Mouse (Mus musculus): ENCODE data around the gene Zfp97.
"Not testable (repeated sequence)": the region's sequence is repeated elsewhere in the genome, so short reads cannot be mapped to it uniquely, and the experiment has no call there.

The Zfp97 gene

GRCm38 (mm10) chr17:17120830-17121502 is at the start of gene Zfp97:
Zfp97 (plus strand) TSS chr17:17121415.
- in situ Hi-C loops (cut with MboI, MseI), result loop anchor here (5.0 kb wide), 1 partner anchor 61 kb away; no protein-coding TSS in a partner anchor

DNA sequence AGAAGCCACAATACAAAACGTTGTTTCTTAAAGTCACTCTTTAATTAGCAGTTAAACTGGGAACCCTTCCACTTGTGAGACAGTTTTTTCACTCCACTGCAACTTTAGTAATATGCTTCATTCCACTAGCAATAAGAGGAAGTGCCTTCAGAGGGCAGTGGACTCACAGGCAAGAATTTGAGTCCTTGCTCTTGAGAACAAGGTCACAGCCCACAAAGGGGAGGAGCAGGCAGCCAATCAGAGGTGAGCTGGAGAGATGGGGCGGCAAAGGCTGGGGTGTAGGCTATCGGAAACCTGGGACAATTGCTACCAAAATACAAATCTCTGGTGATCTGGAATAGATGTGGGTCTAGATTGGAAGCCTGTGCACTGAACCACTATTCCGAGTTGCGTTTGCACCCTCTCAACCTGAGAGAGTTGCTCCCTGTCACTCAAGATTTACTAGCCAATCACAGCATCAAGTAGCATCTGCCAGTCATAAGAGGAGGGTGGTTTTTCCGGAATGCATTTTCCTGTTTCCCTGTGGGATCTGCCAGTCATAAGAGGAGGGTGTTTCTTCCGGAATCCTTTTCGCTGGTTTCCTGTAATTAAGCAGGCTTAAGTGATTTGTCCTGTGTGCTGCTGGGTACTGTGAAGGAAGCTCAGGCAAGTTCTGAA is 57.7 kb downstream of the Zfp97 start:
- in situ Hi-C loops (cut with MboI, MseI), result not testable (repeated sequence)

DNA sequence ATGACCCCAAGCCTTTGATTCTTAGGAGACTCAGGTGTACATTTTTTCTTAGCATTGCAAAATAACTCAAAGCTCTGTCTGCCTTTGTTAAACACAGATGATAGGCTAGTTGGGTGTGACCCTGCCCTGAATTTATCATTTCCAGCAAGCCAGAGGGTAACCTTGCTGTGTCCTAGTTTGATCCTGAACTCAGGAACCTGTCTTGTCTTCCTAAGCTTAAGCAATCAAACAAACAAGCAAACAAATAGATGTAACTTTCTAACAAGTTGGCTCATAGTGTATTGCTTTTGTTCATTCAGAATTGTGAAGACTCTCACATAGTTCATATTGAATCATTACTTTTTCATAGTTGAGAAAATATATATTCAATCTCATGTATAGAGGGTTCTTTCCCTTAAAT is 73.5 kb downstream of the Zfp97 start:
- in situ Hi-C loops (cut with MboI, MseI), result not testable (repeated sequence)

GRCm38 (mm10) chr17:17195178-17195577 is 74.0 kb downstream of the Zfp97 start:
- in situ Hi-C loops (cut with MboI, MseI), result no loop called here

DNA sequence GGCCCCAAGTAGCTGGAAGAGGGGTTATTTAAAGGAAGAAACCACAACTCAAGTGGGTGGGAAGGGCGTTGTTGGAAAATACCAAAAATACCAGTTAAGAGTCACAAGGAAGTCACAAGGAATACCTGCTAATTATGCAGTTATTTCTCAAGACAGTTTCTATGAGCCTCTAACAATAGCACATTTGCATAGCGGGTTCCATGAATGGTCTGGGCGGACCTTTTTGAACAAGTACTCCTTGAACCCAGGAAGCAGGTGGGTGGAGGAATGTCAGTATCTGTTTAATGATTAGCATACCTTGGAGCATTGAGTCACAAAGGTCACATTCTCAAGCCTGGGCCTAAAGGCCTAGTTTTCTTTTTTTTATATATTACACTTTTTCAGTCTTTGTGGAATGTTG is 74.9 kb downstream of the Zfp97 start:
- in situ Hi-C loops (cut with MboI, MseI), result not testable (repeated sequence)

Data from T-helper 2 cell (primary cell).